Mouse (Mus musculus): Measurements from ENCODE around the gene Adgre4. TPM values are rescaled to one million over a fixed set of nuclear protein-coding genes. Genes with fewer than 3 reads are reported as not detected.
A peak's percentile ranks its signal among the peaks of the same experiment; 100 is the strongest.
"Not testable (repeated sequence)": the region's sequence is repeated elsewhere in the genome, so short reads cannot be mapped to it uniquely, and the experiment has no call there.

Adgre4 gene
- total and polyA plus RNA-seq, 3 experiments, result 0.04 TPM; not detected in 2

GRCm38 (mm10) chr17:55892406-55892955 is 142.7 kb downstream of the Adgre4 start:
- not testable (repeated sequence) for H3K36me3 ChIP-seq (ENCODE audit: control insufficient read depth in 1 of 2, insufficient read depth in 2 of 2, low read length in 2 of 2); H3K79me2 ChIP-seq (ENCODE audit: control insufficient read depth, insufficient read depth, low read length, poor library complexity); H3K4me1 ChIP-seq (ENCODE audit: control insufficient read depth in 1 of 2, insufficient read depth in 2 of 2, low read length in 2 of 2); H3K27ac ChIP-seq (ENCODE audit: control insufficient read depth, low read depth, low read length); H3K27me3 ChIP-seq (ENCODE audit: control insufficient read depth in 1 of 2, insufficient read depth in 2 of 2, low read length in 2 of 2); H3K9me3 ChIP-seq (replicated peaks; ENCODE audit: insufficient read depth, low read length)
- peak; percentile 58 for TF ChIP-seq NRF1 (IDR thresholded peaks at IDR 0.05; ENCODE audit: insufficient read depth, low read depth, low read length, poor library complexity, severe bottlenecking)
- peak overlapping the region; percentile 45 for H3K9ac ChIP-seq (ENCODE audit: control insufficient read depth, low read depth, low read length, poor library complexity, severe bottlenecking)
- peak; percentile 46 for DNase-seq (ENCODE audit: low read depth, low spot score)
- H3K4me3 ChIP-seq (ENCODE audit: control insufficient read depth in 1 of 2, insufficient read depth in 1 of 2, low read depth in 2 of 2, low read length in 2 of 2), result peak overlapping the region; percentile 64 to 68

- peak; percentile 14 for DNase-seq (ENCODE audit: low read depth, low spot score)
- Histone ChIP-seq H3K9me3 (replicated peaks; ENCODE audit: insufficient read depth, low read length) (no peaks in the 10 kb centered on the region), H3K27ac (ENCODE audit: control insufficient read depth, low read depth, low read length) (no peak overlapping the region), H3K9ac (ENCODE audit: control insufficient read depth, low read depth, low read length, poor library complexity, severe bottlenecking) (no peak overlapping the region), H3K4me3 (ENCODE audit: control insufficient read depth in 1 of 2, insufficient read depth in 1 of 2, low read depth in 2 of 2, low read length in 2 of 2) (no peak overlapping the region), H3K79me2 (ENCODE audit: control insufficient read depth, insufficient read depth, low read length, poor library complexity) (no peaks in the 10 kb centered on the region), H3K27me3 (ENCODE audit: control insufficient read depth in 1 of 2, insufficient read depth in 2 of 2, low read length in 2 of 2) (no peaks in the 10 kb centered on the region; a peak in 1 of 4 replicates), H3K36me3 (ENCODE audit: control insufficient read depth in 1 of 2, insufficient read depth in 2 of 2, low read length in 2 of 2) (no peaks in the 10 kb centered on the region), H3K4me1 (ENCODE audit: control insufficient read depth in 1 of 2, insufficient read depth in 2 of 2, low read length in 2 of 2) (no peaks in the 10 kb centered on the region; a peak in 1 of 4 replicates)
- TF ChIP-seq TAL1 (IDR thresholded peaks at IDR 0.05; ENCODE audit: low read length) (no peak), BHLHE40 (IDR thresholded peaks at IDR 0.05; ENCODE audit: borderline replicate concordance, low read depth, low read length) (no peak), MAFK (IDR thresholded peaks at IDR 0.05; ENCODE audit: borderline replicate concordance, low read depth, low read length) (no peak), SIN3A (IDR thresholded peaks at IDR 0.05; ENCODE audit: low read length) (no peak), ZNF384 (IDR thresholded peaks at IDR 0.05; ENCODE audit: low read depth, low read length) (no peak), MAX (IDR thresholded peaks at IDR 0.05; ENCODE audit: low read length) (no peak), ZC3H11A (IDR thresholded peaks at IDR 0.05; ENCODE audit: low read depth, low read length) (no peak), TCF12 (IDR thresholded peaks at IDR 0.05; ENCODE audit: low read depth, low read length) (no peak), ELF1 (IDR thresholded peaks at IDR 0.05; ENCODE audit: low read depth, low read length) (no peak), USF2 (IDR thresholded peaks at IDR 0.05; ENCODE audit: borderline replicate concordance in 1 of 2, insufficient read depth in 1 of 2, low read depth in 1 of 2, low read length in 2 of 2) (no peak)
Measured at GRCm38 (mm10) chr17:55903087-55903486, 153.3 kb downstream of the Adgre4 start.

Other genes starting within 250 kb of the Adgre4 start
- not detected in 2 replicates for gene Vmn2r118, start 124.8 kb upstream of the Adgre4 start, total RNA-seq (2012; rRNA removed)
- not detected for gene Vmn2r118, start 124.8 kb upstream of the Adgre4 start, polyA plus RNA-seq (2012; ENCODE audit: insufficient read depth in 1 of 2, insufficient read length in 2 of 2, low read depth in 1 of 2, low replicate concordance in 2 of 2, missing spikeins in 1 of 2)
- gene Pot1b, start 37.4 kb upstream of the Adgre4 start, total RNA-seq (2012; rRNA removed), result 5.3 and 5.7 TPM in 2 replicates
- gene Pot1b, start 37.4 kb upstream of the Adgre4 start, polyA plus RNA-seq (2012; ENCODE audit: insufficient read depth in 1 of 2, insufficient read length in 2 of 2, low read depth in 1 of 2, low replicate concordance in 2 of 2, missing spikeins in 1 of 2), result 1 to 10 TPM in 1 of 2 experiments, not detected in 1; 6.5 TPM
- gene Zfp119a, start 128.9 kb downstream of the Adgre4 start, total RNA-seq (2012; rRNA removed), result 1.7 TPM in 2 replicates
- under 1 TPM in 1 of 2 experiments, not detected in 1; 0.71 TPM for gene Zfp119a, start 128.9 kb downstream of the Adgre4 start, polyA plus RNA-seq (2012; ENCODE audit: insufficient read depth in 1 of 2, insufficient read length in 2 of 2, low read depth in 1 of 2, low replicate concordance in 2 of 2, missing spikeins in 1 of 2)
- gene Zfp959, start 142.1 kb downstream of the Adgre4 start, total RNA-seq (2012; rRNA removed), result 6.0 and 7.4 TPM in 2 replicates
- gene Zfp959, start 142.1 kb downstream of the Adgre4 start, polyA plus RNA-seq (2012; ENCODE audit: insufficient read depth in 1 of 2, insufficient read length in 2 of 2, low read depth in 1 of 2, low replicate concordance in 2 of 2, missing spikeins in 1 of 2), result 1 to 10 TPM in 1 of 2 experiments, not detected in 1; 4.2 TPM
- gene Zfp119b, start 199.5 kb downstream of the Adgre4 start, total RNA-seq (2012; rRNA removed), result 1.6 and 2.0 TPM in 2 replicates
- gene Zfp119b, start 199.5 kb downstream of the Adgre4 start, polyA plus RNA-seq (2012; ENCODE audit: insufficient read depth in 1 of 2, insufficient read length in 2 of 2, low read depth in 1 of 2, low replicate concordance in 2 of 2, missing spikeins in 1 of 2), result 1 to 10 TPM in 1 of 2 experiments, not detected in 1; 1.1 TPM
- 0.15 TPM in 1 of 2 replicates, not detected in the other for gene Ebi3, start 202.7 kb downstream of the Adgre4 start, total RNA-seq (2012; rRNA removed)
- under 1 TPM in 1 of 2 experiments, not detected in 1; 0.86 TPM for gene Ebi3, start 202.7 kb downstream of the Adgre4 start, polyA plus RNA-seq (2012; ENCODE audit: insufficient read depth in 1 of 2, insufficient read length in 2 of 2, low read depth in 1 of 2, low replicate concordance in 2 of 2, missing spikeins in 1 of 2)
- 17.6 and 18.6 TPM in 2 replicates for gene Yju2, start 209.1 kb downstream of the Adgre4 start, total RNA-seq (2012; rRNA removed)
- 10 to 100 TPM; 25.2 to 91.8 TPM for gene Yju2, start 209.1 kb downstream of the Adgre4 start, polyA plus RNA-seq (2012; ENCODE audit: insufficient read depth in 1 of 2, insufficient read length in 2 of 2, low read depth in 1 of 2, low replicate concordance in 2 of 2, missing spikeins in 1 of 2)
- gene Shd, start 220.5 kb downstream of the Adgre4 start, total RNA-seq (2012; rRNA removed), result 0.26 and 0.31 TPM in 2 replicates
- gene Shd, start 220.5 kb downstream of the Adgre4 start, polyA plus RNA-seq (2012; ENCODE audit: insufficient read depth in 1 of 2, insufficient read length in 2 of 2, low read depth in 1 of 2, low replicate concordance in 2 of 2, missing spikeins in 1 of 2), result under 1 TPM in 1 of 2 experiments, not detected in 1; 0.89 TPM
- not detected in 2 replicates for gene Fsd1, start 236.5 kb downstream of the Adgre4 start, total RNA-seq (2012; rRNA removed)
- gene Fsd1, start 236.5 kb downstream of the Adgre4 start, polyA plus RNA-seq (2012; ENCODE audit: insufficient read depth in 1 of 2, insufficient read length in 2 of 2, low read depth in 1 of 2, low replicate concordance in 2 of 2, missing spikeins in 1 of 2), result not detected